Mouse (Mus musculus) adrenal gland, postnatal 4 days (tissue): ENCODE data around the gene St6galnac1. TPM values are rescaled to one million over a fixed set of nuclear protein-coding genes. Genes with fewer than 3 reads are reported as not detected.
"Not testable (repeated sequence)": the region's sequence is repeated elsewhere in the genome, so short reads cannot be mapped to it uniquely, and the experiment has no call there.

Source experiments
- DNase-seq, 2 experiments: peaks; one replicate each; pipeline ENCODE4 v3.0.0; 2021 to 2022; ENCODE audit warnings: low spot score in 2 of 2, mixed read lengths in 2 of 2
- total RNA-seq, 2 experiments: library from RNA; stranded (reverse); gene quantifications; 2 replicates each; pipeline ENCODE4 v1.2.3; 2021

St6galnac1 gene
- total RNA-seq, 2 experiments from 2014 or later, result 0.17 to 0.37 TPM

DNA sequence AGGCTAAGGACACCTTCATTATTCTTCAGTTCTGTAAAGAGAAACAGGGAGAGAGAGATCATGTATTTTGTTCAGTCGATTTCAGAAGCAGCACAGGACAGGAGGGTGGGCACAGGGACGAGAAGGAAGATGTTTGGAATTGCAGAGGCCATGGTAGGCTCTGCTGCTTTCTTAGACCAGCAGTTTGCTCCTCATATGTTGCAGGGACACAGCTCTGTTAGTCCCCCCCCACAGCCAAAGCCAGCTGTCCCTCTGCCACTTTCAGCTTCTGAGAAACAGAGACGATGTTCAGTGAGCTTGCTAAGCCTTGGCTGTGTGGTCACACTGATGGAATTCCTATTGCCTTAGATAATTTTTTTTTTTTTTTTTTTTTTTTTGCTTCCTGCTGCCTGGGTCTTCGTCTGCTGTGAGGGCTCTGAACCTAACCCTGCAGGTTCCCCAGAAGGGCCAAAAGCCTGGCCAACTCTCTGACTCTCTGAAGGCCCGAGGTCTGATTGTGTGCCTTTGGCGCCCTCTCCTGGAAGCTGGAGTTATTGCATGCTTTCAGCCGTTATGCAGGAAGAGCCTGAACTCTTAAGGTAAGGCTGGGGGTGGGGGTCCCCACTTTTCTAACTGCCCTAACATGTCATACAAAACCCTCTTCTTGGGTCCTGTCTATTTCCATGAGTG is 32.8 kb upstream of the St6galnac1 start:
- peak; percentile 64 to 81 for DNase-seq

GRCm38 (mm10) chr11:116807526-116807925 is 32.2 kb upstream of the St6galnac1 start:
- no peak for DNase-seq

GRCm38 (mm10) chr11:116807116-116807515 is 31.8 kb upstream of the St6galnac1 start:
- DNase-seq, result no peak

GRCm38 (mm10) chr11:116806136-116807071 is 31.1 kb upstream of the St6galnac1 start:
- DNase-seq, result no peak

DNA sequence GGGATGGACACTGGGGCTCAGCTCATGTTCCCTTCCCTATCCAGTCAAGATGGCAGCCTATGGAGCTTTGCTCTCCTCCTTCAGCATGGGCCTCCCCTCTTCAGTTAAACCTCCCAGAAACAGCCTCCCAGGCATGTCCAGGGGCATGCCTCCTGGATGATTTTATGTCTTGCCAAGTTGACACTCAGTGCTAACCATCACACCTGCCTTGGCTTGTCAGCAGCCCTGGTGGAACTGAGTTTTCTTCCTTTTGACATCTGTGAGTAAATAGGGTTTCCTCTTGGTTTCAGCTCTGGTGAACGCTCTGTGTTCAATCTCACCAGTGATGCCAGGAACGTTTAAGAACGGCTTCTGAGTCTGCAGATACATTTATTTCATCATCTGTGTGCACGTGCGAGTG is 27.4 kb upstream of the St6galnac1 start:
- no peak for DNase-seq

DNA sequence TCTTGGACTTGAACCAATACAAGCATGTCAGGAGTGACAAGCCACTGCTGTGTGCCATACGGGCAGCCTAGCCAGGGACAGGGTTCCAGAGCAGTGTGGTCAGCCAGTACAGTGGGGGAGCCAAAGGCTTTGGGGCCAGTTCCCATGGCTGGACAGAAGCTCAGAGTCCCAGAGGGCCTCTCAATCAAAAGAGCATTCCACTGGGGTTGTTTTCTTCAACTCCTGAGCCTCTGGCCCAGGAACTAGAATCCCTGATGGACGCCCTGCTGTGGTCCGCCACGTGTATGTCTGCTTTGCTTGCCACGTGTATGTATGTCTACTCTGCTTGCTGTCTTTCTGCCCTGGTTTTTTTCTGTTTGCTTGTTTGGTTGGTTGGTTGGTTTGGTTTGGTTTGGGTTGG is 25.8 kb upstream of the St6galnac1 start:
- DNase-seq, result no peak

DNA sequence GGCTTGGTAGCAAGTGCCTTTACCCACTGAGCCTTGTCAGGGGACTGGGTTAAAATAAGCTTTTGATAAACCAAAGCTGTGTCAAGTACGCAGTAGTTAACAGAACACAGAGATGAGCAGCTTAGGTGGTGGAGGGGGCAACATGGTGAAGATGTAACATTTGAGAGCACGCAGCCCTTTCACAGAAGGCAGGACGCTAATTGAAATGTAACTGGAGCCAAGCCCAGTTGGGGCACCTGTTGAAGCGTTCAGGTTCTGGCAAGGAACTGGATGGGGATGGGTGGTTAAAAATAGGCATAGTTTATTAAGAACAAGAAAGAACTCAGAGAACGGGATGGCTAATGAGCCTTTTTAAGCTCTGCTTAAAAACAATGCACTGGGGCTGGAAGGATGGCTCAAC is 24.1 kb upstream of the St6galnac1 start:
- no peak for DNase-seq

DNA sequence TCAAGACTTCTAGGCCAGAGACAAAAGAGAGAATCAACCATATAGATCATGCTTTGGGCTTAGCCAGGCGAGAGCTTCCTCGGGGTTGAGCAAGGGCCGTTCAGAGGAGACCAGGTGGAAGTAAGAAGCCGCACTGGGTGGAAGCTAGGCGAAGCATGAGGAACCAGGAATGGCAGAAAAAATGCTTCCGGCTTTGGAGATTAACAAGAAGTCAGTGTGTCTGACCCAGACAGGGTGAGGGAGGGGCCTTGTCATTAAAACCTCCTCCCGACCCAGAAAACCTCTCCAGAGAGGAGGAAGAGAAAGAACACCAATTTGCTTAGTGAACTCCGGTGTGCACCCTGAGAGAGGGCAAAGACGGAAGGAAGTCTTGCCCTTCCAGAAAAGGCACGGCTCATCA is 8.9 kb upstream of the St6galnac1 start:
- no peak for DNase-seq

DNA sequence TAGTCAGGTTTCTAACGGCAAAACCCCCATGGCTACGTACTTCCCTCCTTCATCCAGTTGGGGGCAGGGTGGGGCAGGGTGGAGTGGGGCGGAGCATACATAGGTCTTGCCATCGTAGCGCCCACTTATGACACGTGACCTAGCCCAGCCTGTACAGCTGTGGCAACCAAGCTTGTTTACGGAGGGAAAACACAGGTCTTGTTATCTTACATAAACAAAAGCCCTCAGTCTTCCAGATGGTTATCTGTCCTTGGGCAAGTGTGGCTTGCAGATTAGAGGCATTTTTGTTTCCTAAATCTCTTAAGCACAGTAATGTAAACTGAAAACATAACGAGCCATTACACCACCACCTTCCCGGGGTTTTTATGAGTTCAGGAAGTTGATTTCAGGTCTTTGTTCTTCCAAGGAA is 7.4 kb upstream of the St6galnac1 start:
- no peak for DNase-seq

DNA sequence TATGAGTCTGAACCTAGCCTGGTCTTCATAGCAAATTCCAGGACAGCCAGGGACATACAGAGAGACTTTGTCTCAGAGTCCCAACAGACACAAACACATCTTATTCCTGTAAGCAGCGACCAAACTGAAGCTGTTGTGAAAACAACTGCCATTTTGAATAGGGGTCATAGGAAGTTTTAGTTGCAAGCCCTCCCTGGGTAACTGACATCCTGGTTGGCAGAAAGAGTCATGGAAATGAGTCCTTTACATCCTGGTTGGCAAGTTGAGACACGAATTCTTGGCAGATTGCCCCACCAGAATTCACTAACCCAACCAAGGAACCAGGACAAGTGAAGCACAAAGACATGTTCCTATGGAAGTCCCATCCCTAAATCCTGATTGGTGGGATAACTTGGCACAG is 2.1 kb downstream of the St6galnac1 start:
- no peak for DNase-seq

GRCm38 (mm10) chr11:116769873-116770272 is 5.4 kb downstream of the St6galnac1 start:
- no peak for DNase-seq

- no peak for DNase-seq
These were observed 10.4 kb downstream of the St6galnac1 start for GRCm38 (mm10) chr11:116764946-116765345.

GRCm38 (mm10) chr11:116764346-116764745 is 11.0 kb downstream of the St6galnac1 start:
- no peak for DNase-seq

GRCm38 (mm10) chr11:116755191-116755590 is 20.1 kb downstream of the St6galnac1 start:
- no peak for DNase-seq

DNA sequence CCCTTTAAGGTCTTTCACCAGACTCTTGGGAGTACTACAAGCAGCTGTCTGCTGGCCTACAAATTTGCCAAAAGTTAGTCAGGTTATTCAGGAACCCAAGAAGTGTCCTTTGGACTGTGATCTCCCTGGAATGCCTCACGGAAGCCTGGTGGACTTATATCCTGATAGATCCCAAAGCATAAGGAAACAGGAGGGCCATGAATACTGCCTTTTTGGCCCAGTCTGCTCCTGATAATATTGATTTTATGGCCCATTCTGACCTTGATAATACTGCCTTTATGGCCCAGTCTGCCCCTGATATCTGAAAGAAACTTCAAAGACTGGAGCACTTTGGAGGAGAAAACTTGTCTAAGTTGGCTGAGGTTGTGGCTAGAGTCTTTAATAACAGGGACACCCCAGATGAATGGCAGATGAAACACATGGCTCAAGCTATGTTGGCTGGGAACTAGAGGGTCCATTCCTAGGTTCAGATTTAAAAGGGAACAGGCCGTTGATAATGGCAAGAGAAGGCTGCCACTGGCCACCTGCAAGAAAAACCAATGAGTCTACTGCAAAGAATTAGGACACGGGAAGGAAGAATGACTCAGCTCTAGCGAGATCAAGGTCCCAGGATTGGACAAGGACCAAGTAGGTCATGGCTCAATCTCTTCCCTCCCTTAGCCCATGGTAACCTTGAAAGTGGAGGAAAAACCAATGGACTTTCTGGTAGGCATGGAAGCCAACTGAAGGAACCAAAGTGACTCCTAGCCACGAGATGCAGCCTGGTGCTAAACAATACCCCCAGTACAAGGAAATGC is 21.4 kb downstream of the St6galnac1 start:
- no peak for DNase-seq

DNA sequence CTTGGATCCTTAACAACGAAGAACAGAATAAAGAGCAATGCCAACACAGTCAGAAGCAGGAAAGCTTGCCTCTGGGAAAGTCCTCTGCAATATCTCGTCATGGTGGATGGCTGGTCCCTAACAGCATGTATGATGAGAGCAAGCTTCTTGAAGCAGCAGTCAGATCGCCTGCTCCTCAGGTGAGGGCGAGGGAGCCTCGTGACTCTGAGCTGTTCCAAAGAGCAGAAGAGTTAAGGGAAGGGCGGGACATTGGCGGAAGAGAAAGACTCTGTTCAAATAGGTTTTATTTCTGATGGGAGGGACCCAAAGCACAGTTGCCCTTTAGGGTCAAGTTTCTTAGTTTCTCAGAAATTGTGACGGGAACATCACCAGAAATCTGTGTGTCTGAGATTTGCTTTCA is 25.6 kb downstream of the St6galnac1 start:
- DNase-seq, result no peak

DNA sequence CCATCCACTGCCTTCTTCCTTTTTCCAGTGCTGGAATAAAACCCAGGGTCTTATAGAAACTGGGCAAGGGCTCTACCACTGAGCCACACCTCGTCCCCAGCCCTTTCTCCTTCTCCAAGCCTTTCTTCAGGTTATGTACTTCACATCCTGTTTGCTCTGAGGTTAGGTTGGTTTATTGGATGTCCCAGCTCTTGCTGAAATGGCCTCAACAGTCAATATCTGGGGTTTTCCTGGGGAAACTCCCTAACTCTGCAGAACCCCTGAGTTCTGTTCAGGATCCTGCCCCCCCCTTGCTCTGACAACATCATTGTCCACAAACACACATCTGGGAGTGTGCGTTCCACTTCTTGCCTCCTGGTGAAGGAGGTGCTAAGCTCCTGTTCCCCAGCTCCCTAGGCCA is 26.6 kb downstream of the St6galnac1 start:
- not testable (repeated sequence) for DNase-seq

DNA sequence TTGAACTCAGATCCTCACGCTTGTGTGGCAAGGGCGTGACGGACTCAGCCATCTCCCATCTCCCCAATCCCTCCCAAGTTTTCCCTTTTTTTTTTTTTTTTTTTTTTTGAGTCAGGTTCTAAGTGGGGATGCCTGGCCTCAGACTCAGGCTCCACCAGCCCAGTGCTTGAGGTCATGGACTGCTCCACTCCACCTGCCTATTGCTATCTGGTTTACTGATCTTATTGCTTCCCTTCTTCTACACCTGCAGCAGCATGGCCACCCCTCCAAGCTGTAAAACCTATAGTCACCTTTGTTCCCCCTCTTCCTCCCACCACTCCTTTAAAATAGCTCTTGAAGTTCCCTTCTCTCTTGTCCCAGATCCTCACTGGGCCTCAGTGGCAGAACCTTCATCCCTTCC is 28.5 kb downstream of the St6galnac1 start:
- not testable (repeated sequence) for DNase-seq

GRCm38 (mm10) chr11:116745457-116745856 is 29.9 kb downstream of the St6galnac1 start:
- DNase-seq, result not testable (repeated sequence)

DNA sequence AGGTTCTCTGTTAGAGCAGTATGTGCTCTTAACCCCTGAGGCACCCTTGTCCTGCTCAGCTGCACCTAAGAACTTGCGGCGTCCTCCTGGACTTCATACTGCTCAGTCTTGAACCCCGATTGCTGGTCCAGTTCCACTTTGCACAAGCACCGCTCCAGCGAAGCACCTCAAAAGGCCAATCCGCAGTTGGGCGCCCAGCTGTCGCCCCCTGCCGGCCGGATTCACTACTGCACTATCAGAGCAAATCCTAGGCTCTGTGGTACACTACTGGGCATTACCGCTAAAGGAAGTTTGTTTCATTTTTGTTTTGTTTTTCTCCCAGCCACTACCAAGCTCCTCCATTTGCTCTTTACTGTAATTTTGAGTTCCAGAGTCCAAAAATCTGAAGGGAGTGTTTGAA is 36.9 kb downstream of the St6galnac1 start:
- DNase-seq, result no peak

- no peak for DNase-seq
These were observed 42.8 kb downstream of the St6galnac1 start for GRCm38 (mm10) chr11:116732536-116732935.
